Mouse (Mus musculus): Measurements from ENCODE around the gene Macrod2.

DNA sequence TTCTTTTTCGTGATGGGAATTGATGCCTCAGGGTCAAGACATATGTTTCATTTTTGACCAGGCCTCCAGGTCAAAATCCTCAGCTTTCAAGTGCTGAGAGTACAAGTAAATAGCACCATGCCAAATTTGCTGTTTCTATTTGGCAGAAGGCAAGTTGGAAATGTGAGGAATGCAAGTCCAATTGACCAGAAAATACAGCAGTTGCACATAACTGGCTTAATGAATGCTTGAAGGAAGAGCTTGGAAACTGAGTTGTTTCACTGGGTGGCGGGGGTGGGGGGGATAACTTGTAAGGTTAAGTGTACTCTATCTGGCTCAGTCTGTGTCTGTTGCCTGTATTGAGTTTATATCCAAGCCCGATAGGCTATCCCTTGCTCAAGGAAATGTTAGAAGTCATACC, 913.3 kb downstream of the Macrod2 start:
- TF ChIP-seq POLR2A (IDR thresholded peaks at IDR 0.05; ENCODE audit: low read depth, low read length) (no peak), CTCF (IDR thresholded peaks at IDR 0.05; ENCODE audit: extremely low read depth, insufficient read length, insufficient replicate concordance, low read depth, low read length) (no peak)
